Mouse (Mus musculus): ENCODE results near the gene Med29.
A peak's percentile ranks its signal among the peaks of the same experiment; 100 is the strongest.

- TF ChIP-seq EP300 (optimal IDR thresholded peaks at IDR 0.05), result no peak
- TF ChIP-seq CTCF (IDR thresholded peaks at IDR 0.05; ENCODE audit: low read depth), result peak; percentile 33; the same call in 1 of the 2 replicates
These were observed 15.1 kb downstream of the Med29 start for GRCm38 (mm10) chr7:28377190-28378065.
